Mouse (Mus musculus) fat pad, adult 2 months (tissue): ENCODE data around the gene Mphosph10.
A peak's percentile ranks its signal among the peaks of the same experiment; 100 is the strongest.

Experiments
- DNase-seq: peaks from one replicate; pipeline ENCODE4 v3.0.0-alpha.2; 2011; ENCODE audit warnings: low read depth, low spot score; ENCODE audit errors: extremely low read depth

Gene Mphosph10

GRCm38 (mm10) chr7:64392122-64392818, at the start of gene Mphosph10, which contains the start of gene Mcee:
Mphosph10 (minus strand) TSS chr7:64392268.
Mcee (plus strand) TSS chr7:64392607.
- peak; percentile 47 for DNase-seq

- no peak for DNase-seq
Observed at GRCm38 (mm10) chr7:64440519-64440918, 48.5 kb upstream of the Mphosph10 start.

- DNase-seq: no peak
Observed at GRCm38 (mm10) chr7:64439595-64440518, 47.8 kb upstream of the Mphosph10 start.

- DNase-seq: no peak
Observed at GRCm38 (mm10) chr7:64424861-64425260, 32.8 kb upstream of the Mphosph10 start.

GRCm38 (mm10) chr7:64403989-64404388, 11.9 kb upstream of the Mphosph10 start:
- DNase-seq: no peak

- no peak for DNase-seq
Observed at GRCm38 (mm10) chr7:64402452-64402851, 10.4 kb upstream of the Mphosph10 start.

GRCm38 (mm10) chr7:64400725-64401124, 8.7 kb upstream of the Mphosph10 start:
- no peak for DNase-seq

- DNase-seq: no peak
Observed at GRCm38 (mm10) chr7:64392819-64393151, 717 bp upstream of the Mphosph10 start.

- DNase-seq: no peak
Observed at GRCm38 (mm10) chr7:64391479-64391878, 589 bp downstream of the Mphosph10 start.

- no peak for DNase-seq
Observed at GRCm38 (mm10) chr7:64373830-64374562, 18.1 kb downstream of the Mphosph10 start, which contains the start of gene Fan1. Fan1 (minus strand) TSS chr7:64374095.

- no peak for DNase-seq
Observed at GRCm38 (mm10) chr7:64373147-64373829, 18.8 kb downstream of the Mphosph10 start.

- DNase-seq: no peak
Observed at GRCm38 (mm10) chr7:64371940-64372878, 19.9 kb downstream of the Mphosph10 start.

- no peak for DNase-seq
Observed at GRCm38 (mm10) chr7:64369841-64370240, 22.2 kb downstream of the Mphosph10 start.

GRCm38 (mm10) chr7:64365863-64366262, 26.2 kb downstream of the Mphosph10 start:
- no peak for DNase-seq

GRCm38 (mm10) chr7:64360586-64360945, 31.5 kb downstream of the Mphosph10 start:
- no peak for DNase-seq

GRCm38 (mm10) chr7:64359943-64360585, 32.0 kb downstream of the Mphosph10 start:
- DNase-seq: no peak

GRCm38 (mm10) chr7:64358666-64359065, 33.4 kb downstream of the Mphosph10 start:
- DNase-seq: no peak

GRCm38 (mm10) chr7:64357405-64357804, 34.7 kb downstream of the Mphosph10 start:
- DNase-seq: no peak

- DNase-seq: no peak
Observed at GRCm38 (mm10) chr7:64356661-64357060, 35.4 kb downstream of the Mphosph10 start.
